Mouse (Mus musculus) lung, embryonic 14.5 days (tissue): ENCODE measurements around the gene Defb35. TPM values are rescaled to one million over a fixed set of nuclear protein-coding genes. Genes with fewer than 3 reads are reported as not detected.
"Not testable (repeated sequence)": the region's sequence is repeated elsewhere in the genome, so short reads cannot be mapped to it uniquely, and the experiment has no call there.

Source experiments
- ATAC-seq: fragments of 200-750 bp; cut with Nextera tagmentation; 2 replicates; pipeline ENCODE4 v1.8.0; 2017; ENCODE audit warnings: mild to moderate bottlenecking, moderate TSS enrichment, moderate library complexity; ENCODE audit not compliant: insufficient read depth
- DNase-seq: peaks from one replicate; pipeline ENCODE4 v3.0.0-alpha.2; 2015
- H3K27ac ChIP-seq: fragments of 300-500 bp; sonication (generic); 2 replicates; pipeline ENCODE4 v1.5.1; 2014; ENCODE audit warnings: low read depth, mild to moderate bottlenecking, moderate library complexity
- H3K27me3 ChIP-seq: fragments of 300-500 bp; sonication (generic); 2 replicates; pipeline ENCODE4 v1.6.1; 2014; ENCODE audit warnings: low read length, control low read depth; ENCODE audit not compliant: insufficient read depth
- H3K36me3 ChIP-seq: fragments of 300-500 bp; sonication (generic); 2 replicates; pipeline ENCODE4 v1.6.1; 2014; ENCODE audit warnings: control low read depth; ENCODE audit not compliant: insufficient read depth
- H3K4me1 ChIP-seq: fragments of 300-500 bp; sonication (generic); 2 replicates; pipeline ENCODE4 v1.6.1; 2014; ENCODE audit warnings: antibody characterized with exemption, control low read depth; ENCODE audit not compliant: insufficient read depth
- H3K4me2 ChIP-seq: fragments of 300-500 bp; sonication (generic); 2 replicates; pipeline ENCODE4 v1.6.1; 2014; ENCODE audit warnings: mild to moderate bottlenecking
- H3K4me3 ChIP-seq: fragments of 300-500 bp; sonication (generic); 2 replicates; pipeline ENCODE4 v1.5.1; 2014; ENCODE audit warnings: low read depth, low read length
- H3K9ac ChIP-seq: fragments of 300-500 bp; sonication (generic); 2 replicates; pipeline ENCODE4 v1.6.1; 2014
- H3K9me3 ChIP-seq: fragments of 300-500 bp; sonication (generic); 2 replicates; pipeline ENCODE4 v1.6.1; 2016; ENCODE audit warnings: low read depth, low read length, control low read depth
- CTCF ChIP-seq: IDR thresholded peaks from 2 replicates; pipeline ENCODE4 v1.5.1; 2016; ENCODE audit warnings: antibody characterized with exemption, low read depth
- WGBS: fragments of 180-500 bp; shearing (Covaris S2); extraction: QIAGEN DNeasy Blood & Tissue Kit; methylation state at CpG from one replicate; pipeline ENCODE4 v1.1.7; 2014; 5-methylcytosine and 5-hydroxymethylcytosine counted together
- polyA plus RNA-seq: library from polyadenylated mRNA; unstranded; fragments of >200 nt; fragmentation: Nextera tagmentation; extraction: Ambion mirVana; gene quantifications from 2 replicates; pipeline ENCODE4 v1.2.1, GENCODE M21; 2014

Defb35 gene
- polyA plus RNA-seq: not detected in 2 replicates

DNA sequence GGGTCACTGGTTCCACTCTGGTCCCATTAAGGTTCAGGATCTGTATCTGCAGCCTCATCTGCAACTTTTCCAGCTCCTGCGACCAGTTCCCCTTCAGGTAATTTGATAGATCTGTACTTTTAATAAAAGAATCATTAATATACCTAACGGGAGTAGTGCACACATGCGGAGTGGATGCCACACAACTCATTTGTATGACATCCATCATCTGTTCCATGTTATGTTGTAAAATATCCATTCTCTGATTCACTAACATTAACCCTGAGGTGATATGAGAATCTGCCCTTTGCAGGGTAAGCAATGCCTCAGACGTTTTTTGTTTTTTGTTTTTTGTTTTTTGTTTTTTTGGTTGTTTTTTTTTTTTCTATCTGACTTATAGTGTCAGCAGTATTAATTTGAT lies at the start of gene Defb35:
Gene Defb35 (plus strand): TSS at position 301 of the 400 bp plus-strand sequence.
- not testable (repeated sequence) for ATAC-seq, DNase-seq

DNA sequence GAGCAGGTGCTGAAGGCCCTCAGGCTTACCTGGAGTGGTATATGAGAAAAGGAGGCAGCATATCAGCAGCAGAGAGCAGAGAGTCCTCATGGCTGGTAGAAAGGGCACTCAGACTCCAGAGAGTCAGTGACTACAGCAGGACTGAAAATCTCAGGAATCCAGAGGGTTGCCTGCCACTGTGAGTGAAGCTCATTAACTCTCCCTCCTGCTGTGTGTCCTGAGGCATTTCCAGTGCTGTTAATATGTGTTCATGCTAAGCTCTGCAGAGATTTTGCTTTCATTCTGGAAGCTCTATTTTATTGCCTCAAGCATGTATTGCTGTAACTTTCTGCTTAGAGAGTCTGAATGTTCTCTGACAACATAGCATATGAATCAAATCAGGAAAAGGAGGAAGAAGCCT lies 31.9 kb upstream of the Defb35 start, which contains the start of gene Defb11:
Gene Defb11 (minus strand): TSS at position 123 of the 400 bp plus-strand sequence.
- not testable (repeated sequence) for ATAC-seq, H3K9ac ChIP-seq

More for the DNA sequence above, at the start of gene Defb35:
- H3K4me2 ChIP-seq, H3K36me3 ChIP-seq, H3K9ac ChIP-seq, H3K27ac ChIP-seq, H3K4me3 ChIP-seq, H3K27me3 ChIP-seq, H3K9me3 ChIP-seq, H3K4me1 ChIP-seq: not testable (repeated sequence)
- 81% methylated on average over 4 of the region's 4 CpGs for WGBS

DNA sequence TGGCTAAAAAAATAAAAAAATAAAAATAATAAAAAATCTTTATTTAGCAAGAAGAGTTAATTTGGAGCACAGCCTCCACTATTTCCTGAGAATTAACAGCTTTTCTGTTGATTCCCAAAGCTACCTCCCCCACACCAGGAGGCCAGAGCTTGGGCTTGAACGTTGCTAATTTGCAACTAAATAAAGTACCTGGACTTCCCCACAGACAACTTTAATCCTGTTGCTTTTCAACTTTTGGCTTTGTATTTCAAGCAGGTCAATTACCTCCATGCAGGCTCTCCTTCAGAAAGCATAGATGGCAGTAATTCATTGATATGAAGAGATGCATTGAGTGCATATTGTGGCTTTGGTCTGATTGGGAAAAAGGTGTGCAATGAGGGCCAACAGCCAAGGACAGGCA lies 26.2 kb upstream of the Defb35 start:
- no peaks in the 10 kb centered on the region for H3K27me3 ChIP-seq
- no peak overlapping the region for H3K27ac ChIP-seq
- ATAC-seq (no peak), DNase-seq (no peak)
- no peak overlapping the region for H3K9ac ChIP-seq
- H3K4me1 ChIP-seq: no peaks in the 10 kb centered on the region
- no peaks in the 10 kb centered on the region for H3K9me3 ChIP-seq
- H3K36me3 ChIP-seq: no peaks in the 10 kb centered on the region
- no peak overlapping the region for H3K4me3 ChIP-seq
- no peak overlapping the region for H3K4me2 ChIP-seq
- WGBS: 24% methylated on average over 1 of the region's 1 CpGs
- TF ChIP-seq CTCF: no peak

More for the DNA sequence above, 31.9 kb upstream of the Defb35 start, which contains the start of gene Defb11:
- not testable (repeated sequence) for H3K4me2 ChIP-seq, H3K27ac ChIP-seq, H3K27me3 ChIP-seq, H3K4me1 ChIP-seq, DNase-seq, H3K4me3 ChIP-seq, H3K9me3 ChIP-seq, H3K36me3 ChIP-seq

DNA sequence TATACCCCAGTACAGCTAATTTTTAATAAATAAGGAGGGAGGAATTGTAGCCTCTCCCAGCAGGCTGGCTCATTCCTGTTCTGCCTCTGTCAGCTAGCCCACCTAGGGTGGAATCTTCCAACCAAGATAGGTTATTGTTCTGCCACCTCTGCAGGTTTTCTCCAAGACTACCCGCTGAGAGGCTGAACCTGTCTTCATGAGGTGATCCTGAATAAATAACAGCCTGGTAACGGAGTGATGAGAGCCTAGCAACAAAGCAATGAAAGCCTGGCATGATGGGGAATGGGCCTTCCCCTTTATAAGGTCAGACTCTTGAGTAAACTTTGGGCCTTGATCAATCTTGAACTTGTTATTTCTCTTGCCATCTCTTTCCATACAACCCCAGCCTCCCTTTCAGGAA lies 25.6 kb upstream of the Defb35 start:
- no peak for TF ChIP-seq CTCF
- 23% methylated on average over 2 of the region's 2 CpGs for WGBS
- no peaks in the 10 kb centered on the region for H3K4me1 ChIP-seq
- no peak overlapping the region for H3K9ac ChIP-seq
- H3K9me3 ChIP-seq: no peaks in the 10 kb centered on the region
- H3K27ac ChIP-seq: no peak overlapping the region
- DNase-seq (no peak), ATAC-seq (no peak)
- H3K4me2 ChIP-seq: no peak overlapping the region
- H3K27me3 ChIP-seq: no peaks in the 10 kb centered on the region
- no peak overlapping the region for H3K4me3 ChIP-seq
- H3K36me3 ChIP-seq: no peaks in the 10 kb centered on the region

DNA sequence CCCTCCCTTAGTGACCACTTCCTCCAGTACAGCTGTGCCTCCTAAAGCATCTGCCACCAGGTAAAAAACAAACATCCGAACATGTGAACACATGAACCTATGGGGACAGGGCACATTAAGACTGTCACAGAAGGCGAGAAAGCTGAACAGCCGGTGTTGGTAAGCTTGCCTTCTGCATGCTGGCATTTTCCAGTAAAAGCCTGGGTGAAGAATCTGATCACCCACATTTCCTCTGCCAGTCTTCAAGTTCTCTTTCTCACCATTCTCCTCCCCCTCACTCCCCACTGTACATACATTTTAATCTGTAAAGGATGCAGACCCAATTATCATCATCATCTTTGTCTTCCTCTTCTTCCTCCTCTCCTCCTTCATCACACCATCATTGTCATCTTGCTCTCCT lies 22.5 kb upstream of the Defb35 start:
- WGBS: 66% methylated on average over 3 of the region's 3 CpGs
- Histone ChIP-seq H3K4me1 (no peaks in the 10 kb centered on the region), H3K36me3 (no peaks in the 10 kb centered on the region), H3K4me2 (no peak overlapping the region), H3K9ac (no peak overlapping the region), H3K9me3 (no peaks in the 10 kb centered on the region), H3K27me3 (no peaks in the 10 kb centered on the region), H3K4me3 (no peak overlapping the region), H3K27ac (no peak overlapping the region)
- TF ChIP-seq CTCF: no peak
- no peak for DNase-seq
- ATAC-seq: no peak

DNA sequence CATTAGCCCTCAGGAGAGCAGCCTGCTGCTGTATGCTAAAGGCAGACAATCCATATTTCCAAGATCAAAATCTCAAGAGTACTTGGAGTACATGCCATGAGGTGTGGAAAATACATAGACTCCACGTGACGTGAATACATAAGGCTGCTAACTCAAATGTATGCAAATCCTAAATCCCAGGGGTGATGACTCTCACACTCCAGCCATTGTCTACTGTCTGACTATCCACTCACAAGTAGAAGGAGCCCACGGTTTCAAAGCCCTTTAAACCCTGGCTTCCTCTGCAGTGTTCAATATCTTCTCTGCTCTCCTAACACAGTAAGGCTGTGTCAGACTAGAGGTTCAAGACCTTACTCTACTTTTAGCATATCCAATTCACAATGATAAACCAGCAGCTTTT lies 7.4 kb upstream of the Defb35 start:
- not testable (repeated sequence) for H3K9ac ChIP-seq, H3K4me1 ChIP-seq, ATAC-seq, H3K4me3 ChIP-seq, H3K36me3 ChIP-seq, H3K27me3 ChIP-seq, H3K4me2 ChIP-seq, H3K9me3 ChIP-seq, DNase-seq, H3K27ac ChIP-seq
- WGBS: 78% methylated on average over 3 of the region's 3 CpGs

DNA sequence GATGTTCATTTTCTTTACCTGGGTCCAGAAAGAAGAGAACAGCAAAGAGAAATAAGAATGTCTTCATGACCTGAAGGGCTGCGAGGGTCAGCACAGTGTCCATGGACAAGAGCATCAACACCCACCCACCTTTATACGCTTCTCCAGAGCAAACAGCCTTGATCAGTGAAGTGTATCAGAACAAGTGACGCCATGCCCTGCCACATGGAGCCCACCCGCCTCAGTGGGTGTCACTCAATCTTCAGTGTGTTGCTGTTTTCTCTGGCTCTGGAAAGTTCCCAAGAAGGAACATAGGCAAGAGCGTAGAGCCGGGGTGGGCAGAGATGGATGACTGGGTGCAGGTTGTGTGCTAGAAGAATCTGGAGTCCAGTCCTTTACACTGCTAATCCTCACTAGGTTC lies 5.5 kb upstream of the Defb35 start, which contains the start of gene Defb15:
Gene Defb15 (minus strand): TSS at position 101 of the 400 bp plus-strand sequence.
- WGBS: 88% methylated on average over 6 of the region's 6 CpGs
- no peaks in the 10 kb centered on the region for H3K27me3 ChIP-seq
- H3K27ac ChIP-seq: no peak within 1 kb of the TSS
- ATAC-seq (no peak), DNase-seq (no peak)
- H3K4me1 ChIP-seq: no peaks in the 10 kb centered on the region
- H3K9me3 ChIP-seq: no peaks in the 10 kb centered on the region
- no peak within 1 kb of the TSS for H3K4me3 ChIP-seq
- no peaks in the 10 kb centered on the region for H3K36me3 ChIP-seq
- TF ChIP-seq CTCF: no peak
- H3K4me2 ChIP-seq: no peak within 1 kb of the TSS
- no peak within 1 kb of the TSS for H3K9ac ChIP-seq

DNA sequence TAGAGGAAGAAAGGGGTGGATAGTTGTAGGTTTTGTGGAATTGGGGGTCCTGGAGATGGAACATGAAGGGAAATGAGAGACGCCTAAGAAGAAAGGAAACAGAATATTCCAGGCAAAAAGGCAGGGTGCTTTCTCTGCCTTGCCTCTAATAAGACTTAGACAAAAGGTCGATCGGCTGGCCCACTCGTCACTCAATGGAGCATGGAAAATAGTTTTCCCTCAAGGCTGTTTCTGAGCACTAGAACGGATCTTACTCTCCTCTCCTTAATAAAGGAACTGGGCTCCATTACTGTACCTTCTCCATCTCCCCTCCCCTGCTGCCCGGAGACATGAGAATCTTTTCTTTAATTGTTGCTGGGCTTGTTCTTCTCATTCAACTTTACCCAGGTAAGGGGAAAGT lies 8.3 kb downstream of the Defb35 start, which contains the start of gene Defb13:
Gene Defb13 (plus strand): TSS at position 301 of the 400 bp plus-strand sequence.
- Histone ChIP-seq H3K27ac (no peak within 1 kb of the TSS), H3K27me3 (no peaks in the 10 kb centered on the region), H3K4me3 (no peak within 1 kb of the TSS), H3K9me3 (no peaks in the 10 kb centered on the region), H3K4me2 (no peak within 1 kb of the TSS), H3K36me3 (no peaks in the 10 kb centered on the region), H3K4me1 (no peaks in the 10 kb centered on the region), H3K9ac (no peak within 1 kb of the TSS)
- DNase-seq (no peak), ATAC-seq (no peak)
- 83% methylated on average over 6 of the region's 6 CpGs for WGBS
- no peak for TF ChIP-seq CTCF
